Mouse (Mus musculus) C3H10T1/2 (cell line): Measurements from ENCODE around the gene Gm5129. TPM values are rescaled to one million over a fixed set of nuclear protein-coding genes. Genes with fewer than 3 reads are reported as not detected.

Experiments used
- polyA plus RNA-seq, 2 experiments: library from polyadenylated mRNA; unstranded; fragments of >200 nt; fragmentation: generic; extraction: Trizol; gene quantifications; one replicate each; pipeline ENCODE4 v1.2.1; 2012; ENCODE audit warnings: missing spikeins in 2 of 2

The Gm5129 gene
- polyA plus RNA-seq, result under 1 TPM in 1 of 2 experiments, not detected in 1; 0.52 TPM

GRCm38 (mm10) chr5:29735557-29736061 lies at the start of gene Gm5129, which contains the start of gene Dnajb6:
Gm5129 (minus strand) TSS chr5:29735936.
Dnajb6 (plus strand) TSS chr5:29735688.

Other genes with a start within 250 kb of the Gm5129 start
- gene Ube3c, start 166.7 kb downstream of the Gm5129 start, polyA plus RNA-seq, result 10 to 100 TPM in 1 of 2 experiments, 1 to 10 TPM in 1; 3.5 to 18.0 TPM
- gene Dnajb6, start 248 bp downstream of the Gm5129 start, polyA plus RNA-seq, result 10 to 100 TPM; 19.7 to 69.3 TPM